Mouse (Mus musculus) midbrain, embryonic 14.5 days (tissue): ENCODE data around the gene Atp4a. TPM values are rescaled to one million over a fixed set of nuclear protein-coding genes. Genes with fewer than 3 reads are reported as not detected.
"Not testable (repeated sequence)": the region's sequence is repeated elsewhere in the genome, so short reads cannot be mapped to it uniquely, and the experiment has no call there.

Source experiments
- ATAC-seq: fragments of 200-750 bp; cut with Nextera tagmentation; 2 replicates; pipeline ENCODE4 v1.8.0; 2017; ENCODE audit warnings: moderate number of reproducible peaks, moderate library complexity; ENCODE audit not compliant: low FRiP score, low TSS enrichment
- DNase-seq: peaks from one replicate; pipeline ENCODE4 v3.0.0-alpha.2; 2015
- H3K27ac ChIP-seq: fragments of 300-500 bp; sonication (generic); replicated peaks from 2 replicates; pipeline ENCODE4 v1.5.1; 2014; ENCODE audit warnings: mild to moderate bottlenecking, low read depth, low read length, moderate library complexity
- H3K27me3 ChIP-seq: fragments of 300-500 bp; sonication (generic); 2 replicates; pipeline ENCODE4 v1.6.1; 2014; ENCODE audit warnings: low read length, control low read depth, mixed read lengths; ENCODE audit not compliant: control insufficient read depth, insufficient read depth
- H3K36me3 ChIP-seq: fragments of 300-500 bp; sonication (generic); 2 replicates; pipeline ENCODE4 v1.6.1; 2014; ENCODE audit warnings: low read length, control low read depth; ENCODE audit not compliant: control insufficient read depth, insufficient read depth
- H3K4me1 ChIP-seq: fragments of 300-500 bp; sonication (generic); 2 replicates; pipeline ENCODE4 v1.6.1; 2014; ENCODE audit warnings: mild to moderate bottlenecking, antibody characterized with exemption, low read length, control low read depth; ENCODE audit not compliant: control insufficient read depth, insufficient read depth
- H3K4me2 ChIP-seq: fragments of 300-500 bp; sonication (generic); 2 replicates; pipeline ENCODE4 v1.6.1; 2014; ENCODE audit warnings: mild to moderate bottlenecking, low read length, moderate library complexity
- H3K4me3 ChIP-seq: fragments of 300-500 bp; sonication (generic); replicated peaks from 2 replicates; pipeline ENCODE4 v1.5.1; 2014; ENCODE audit warnings: low read depth, low read length
- H3K9ac ChIP-seq: fragments of 300-500 bp; sonication (generic); replicated peaks from 2 replicates; pipeline ENCODE4 v1.6.1; 2014; ENCODE audit warnings: mild to moderate bottlenecking, low read length, moderate library complexity
- H3K9me3 ChIP-seq: fragments of 300-500 bp; sonication (generic); 2 replicates; pipeline ENCODE4 v1.6.1; 2016; ENCODE audit warnings: low read length, control low read depth, mixed read lengths; ENCODE audit not compliant: control insufficient read depth
- WGBS: fragments of 180-500 bp; shearing (Covaris S2); extraction: QIAGEN DNeasy Blood & Tissue Kit; methylation state at CpG from one replicate; pipeline ENCODE4 v1.1.7; 2014; 5-methylcytosine and 5-hydroxymethylcytosine counted together
- polyA plus RNA-seq: library from polyadenylated mRNA; unstranded; fragments of >200 nt; fragmentation: Nextera tagmentation; extraction: Ambion mirVana; gene quantifications from 2 replicates; pipeline ENCODE4 v1.2.1, GENCODE M21; 2014

Gene Atp4a
- polyA plus RNA-seq, 1 experiment from 2014 or later, result 0.53 TPM

DNA sequence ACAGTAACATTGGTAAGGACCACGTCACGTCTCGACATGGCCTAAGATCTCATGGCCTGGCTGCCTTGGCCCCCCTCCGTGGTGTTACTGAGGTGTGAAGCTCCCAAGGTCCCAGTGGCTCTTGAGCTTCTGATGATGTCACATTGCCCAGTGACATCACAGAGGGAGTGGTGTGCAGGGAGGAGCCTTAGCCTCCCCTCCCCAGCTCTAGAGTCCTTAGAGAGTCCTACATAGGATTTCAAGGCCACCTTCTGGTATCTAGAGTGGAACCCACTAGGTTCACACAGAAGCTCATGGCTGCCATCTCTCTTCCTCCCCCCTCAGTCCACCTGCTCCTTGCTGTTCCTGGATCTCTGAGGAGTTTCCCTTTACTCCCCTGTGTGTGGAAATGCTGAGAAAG is 31.6 kb downstream of the Atp4a start, which contains the start of gene Gapdhs:
Gene Gapdhs, minus strand, starts transcription at position 65 of the 400 bp plus-strand sequence.
- not testable (repeated sequence) for H3K9me3 ChIP-seq, ATAC-seq, H3K4me2 ChIP-seq, H3K9ac ChIP-seq, H3K36me3 ChIP-seq, H3K27me3 ChIP-seq, H3K4me1 ChIP-seq, DNase-seq, H3K4me3 ChIP-seq, H3K27ac ChIP-seq
- 57% methylated on average over 1 of the region's 4 CpGs for WGBS

GRCm38 (mm10) chr7:30744022-30744598 is 32.1 kb downstream of the Atp4a start:
- H3K27me3 ChIP-seq, result no peaks in the 10 kb centered on the region
- H3K9me3 ChIP-seq, result no peaks in the 10 kb centered on the region
- H3K4me3 ChIP-seq, result no peak overlapping the region
- DNase-seq (peak; percentile 23), ATAC-seq (no peak)
- H3K36me3 ChIP-seq, result peaks cover 9% of the 10 kb centered on the region; the same call in 1 of the 2 replicates
- no peak overlapping the region for H3K9ac ChIP-seq
- H3K4me1 ChIP-seq, result no peaks in the 10 kb centered on the region
- WGBS, result 59% methylated on average over 4 of the region's 4 CpGs
- H3K4me2 ChIP-seq, result no peak overlapping the region
- H3K27ac ChIP-seq, result no peak overlapping the region

DNA sequence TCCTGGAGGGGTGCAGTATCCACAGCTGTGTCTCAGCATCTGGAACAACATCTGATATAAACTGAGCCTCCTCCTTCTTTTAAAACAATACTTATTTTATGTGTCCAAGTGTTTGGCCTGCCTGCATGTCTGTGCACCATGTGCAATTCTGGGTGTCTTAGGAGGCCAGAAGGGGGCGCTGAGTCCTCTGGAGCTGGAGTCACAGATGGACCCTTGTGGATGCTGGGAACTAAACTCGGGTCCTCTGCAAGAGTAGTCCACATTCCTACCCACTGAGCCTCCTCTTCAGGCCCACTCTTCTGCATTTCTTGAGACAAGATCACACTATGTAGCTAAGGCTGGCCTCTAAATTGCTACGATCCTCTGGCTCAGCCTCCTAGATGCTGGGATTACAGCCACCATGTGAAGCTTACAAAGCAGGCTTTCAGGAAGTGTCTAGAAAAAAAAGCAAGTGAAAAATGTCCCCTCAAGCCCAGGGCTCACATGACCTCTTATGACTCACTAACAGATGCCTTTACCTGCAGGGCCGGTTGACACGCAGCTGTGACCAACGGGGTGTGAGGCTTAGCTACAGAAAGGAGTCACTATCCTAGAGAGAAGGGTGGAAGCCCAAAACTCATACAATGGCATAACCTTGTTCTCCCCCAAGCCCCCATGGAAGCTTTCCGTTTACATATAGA is 35.7 kb downstream of the Atp4a start:
- DNase-seq (no peak), ATAC-seq (no peak)
- no peaks in the 10 kb centered on the region for H3K4me1 ChIP-seq
- no peak overlapping the region for H3K4me2 ChIP-seq
- no peak overlapping the region for H3K27ac ChIP-seq
- WGBS, result 87% methylated on average over 7 of the region's 7 CpGs
- no peaks in the 10 kb centered on the region for H3K9me3 ChIP-seq
- H3K27me3 ChIP-seq, result no peaks in the 10 kb centered on the region
- no peak overlapping the region for H3K4me3 ChIP-seq
- H3K9ac ChIP-seq, result no peak overlapping the region
- no peaks in the 10 kb centered on the region for H3K36me3 ChIP-seq

DNA sequence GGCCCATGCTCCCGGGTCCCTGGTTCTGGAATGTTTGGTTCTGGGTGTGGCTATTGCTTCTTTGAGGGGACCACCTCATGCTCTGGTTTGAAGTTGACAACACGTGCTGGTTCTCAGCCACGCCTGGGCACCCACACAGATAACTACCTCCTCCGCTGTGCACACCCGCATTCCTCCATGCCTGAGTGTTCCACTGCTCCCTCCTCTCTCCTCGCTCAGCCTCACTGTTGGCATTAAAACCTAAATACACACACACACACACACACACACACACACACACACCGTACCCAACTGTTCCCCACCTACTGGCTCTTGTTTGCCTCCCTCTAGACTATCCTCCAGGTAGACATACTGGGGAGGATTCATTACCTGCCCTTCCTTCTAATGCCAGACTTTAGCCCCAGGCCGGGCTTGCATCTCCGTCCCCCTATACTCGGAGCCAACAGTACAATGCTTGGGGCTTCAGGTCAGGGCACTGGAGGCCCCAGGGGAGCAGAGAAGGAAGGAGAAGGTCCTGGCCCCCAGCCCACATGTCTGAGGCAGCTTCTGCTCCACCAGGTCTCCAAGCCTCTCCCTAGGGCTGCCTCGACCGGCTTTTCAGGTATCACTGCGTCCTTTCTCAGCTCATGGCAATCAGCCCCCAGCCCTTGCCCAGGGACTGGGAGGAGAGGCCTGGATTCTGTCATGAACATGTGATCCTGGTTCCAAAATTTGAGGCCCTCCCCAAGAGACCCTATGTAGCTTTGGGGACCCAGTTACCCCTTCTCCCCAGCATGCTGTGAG is 38.0 kb downstream of the Atp4a start:
- 90% methylated on average over 13 of the region's 13 CpGs for WGBS
- H3K27me3 ChIP-seq, result no peaks in the 10 kb centered on the region
- H3K9ac ChIP-seq, result no peak overlapping the region
- H3K36me3 ChIP-seq, result peaks cover 3% of the 10 kb centered on the region
- 0 out of 2 replicates have a peak, but pooled peaks cover 5% of the 10 kb centered on the region for H3K9me3 ChIP-seq
- ATAC-seq (no peak), DNase-seq (no peak)
- H3K4me3 ChIP-seq, result no peak overlapping the region
- no peak overlapping the region for H3K27ac ChIP-seq
- H3K4me2 ChIP-seq, result no peak overlapping the region
- H3K4me1 ChIP-seq, result no peaks in the 10 kb centered on the region

GRCm38 (mm10) chr7:30751086-30751669 is 39.2 kb downstream of the Atp4a start, which contains the start of gene Sbsn:
TSS of gene Sbsn (plus strand) at chr7:30751471.
- DNase-seq (no peak), ATAC-seq (no peak)
- Histone ChIP-seq H3K4me1 (no peaks in the 10 kb centered on the region), H3K4me2 (no peak within 1 kb of the TSS), H3K9ac (no peak within 1 kb of the TSS), H3K27ac (no peak within 1 kb of the TSS), H3K27me3 (no peaks in the 10 kb centered on the region), H3K9me3 (0 out of 2 replicates have a peak, but pooled peaks cover 5% of the 10 kb centered on the region), H3K4me3 (no peak within 1 kb of the TSS), H3K36me3 (peaks cover 13% of the 10 kb centered on the region)
- 80% methylated on average over 5 of the region's 5 CpGs for WGBS

GRCm38 (mm10) chr7:30757001-30757400 is 45.0 kb downstream of the Atp4a start:
- Histone ChIP-seq H3K27ac (no peak overlapping the region), H3K27me3 (no peaks in the 10 kb centered on the region), H3K36me3 (peaks cover 20% of the 10 kb centered on the region), H3K4me1 (no peaks in the 10 kb centered on the region), H3K4me2 (no peak overlapping the region), H3K4me3 (no peak overlapping the region), H3K9ac (no peak overlapping the region), H3K9me3 (0 out of 2 replicates have a peak, but pooled peaks cover 5% of the 10 kb centered on the region)
- WGBS, result 85% methylated on average over 3 of the region's 3 CpGs
- ATAC-seq (no peak), DNase-seq (no peak)

GRCm38 (mm10) chr7:30758853-30759252 is 46.8 kb downstream of the Atp4a start:
- H3K36me3 ChIP-seq, result peaks cover 20% of the 10 kb centered on the region
- no peak for ATAC-seq
- DNase-seq, result peak; percentile 66
- no peaks in the 10 kb centered on the region for H3K4me1 ChIP-seq
- H3K4me2 ChIP-seq, result no peak overlapping the region
- H3K27me3 ChIP-seq, result no peaks in the 10 kb centered on the region
- H3K9ac ChIP-seq, result no peak overlapping the region
- H3K9me3 ChIP-seq, result 0 out of 2 replicates have a peak, but pooled peaks cover 5% of the 10 kb centered on the region
- no peak overlapping the region for H3K4me3 ChIP-seq
- WGBS, result 39% methylated on average over 4 of the region's 4 CpGs
- no peak overlapping the region for H3K27ac ChIP-seq

GRCm38 (mm10) chr7:30761769-30762352 is 49.9 kb downstream of the Atp4a start:
- 81% methylated on average over 4 of the region's 4 CpGs for WGBS
- Histone ChIP-seq H3K36me3 (no peaks in the 10 kb centered on the region), H3K27ac (no peak overlapping the region), H3K9me3 (no peaks in the 10 kb centered on the region), H3K4me2 (no peak overlapping the region), H3K4me3 (no peak overlapping the region), H3K9ac (no peak overlapping the region), H3K4me1 (no peaks in the 10 kb centered on the region), H3K27me3 (no peaks in the 10 kb centered on the region)
- no peak for DNase-seq
- no peak for ATAC-seq
